Mouse (Mus musculus): ENCODE results near the gene Gm5773. TPM values are rescaled to one million over a fixed set of nuclear protein-coding genes. Genes with fewer than 3 reads are reported as not detected.

The Gm5773 gene
- polyA plus RNA-seq (2012; rRNA removed; ENCODE audit: low replicate concordance), result not detected in 2 replicates

GRCm38 (mm10) chr3:93772700-93773099 lies at the start of gene Gm5773:
TSS of gene Gm5773 (plus strand) at chr3:93773000.

GRCm38 (mm10) chr3:93796098-93796497 lies 23.3 kb downstream of the Gm5773 start, which contains the start of gene Tdpoz4:
TSS of gene Tdpoz4 (plus strand) at chr3:93796398.

Other genes with a start within 250 kb of the Gm5773 start
- gene S100a10, start 217.9 kb upstream of the Gm5773 start, polyA plus RNA-seq (2012; rRNA removed; ENCODE audit: low replicate concordance), result 37.3 and 76.6 TPM in 2 replicates
- gene Tdpoz2, start 120.3 kb upstream of the Gm5773 start, polyA plus RNA-seq (2012; rRNA removed; ENCODE audit: low replicate concordance), result not detected in 2 replicates
- gene Tdpoz1, start 96.7 kb upstream of the Gm5773 start, polyA plus RNA-seq (2012; rRNA removed; ENCODE audit: low replicate concordance), result not detected in 2 replicates
- not detected in 2 replicates for gene Gm37596, start 79.9 kb upstream of the Gm5773 start, polyA plus RNA-seq (2012; rRNA removed; ENCODE audit: low replicate concordance)
- gene Tdpoz4, start 23.4 kb downstream of the Gm5773 start, polyA plus RNA-seq (2012; rRNA removed; ENCODE audit: low replicate concordance), result not detected in 2 replicates
- gene Tdpoz3, start 53.0 kb downstream of the Gm5773 start, polyA plus RNA-seq (2012; rRNA removed; ENCODE audit: low replicate concordance), result not detected in 2 replicates
- 0.14 and 0.32 TPM in 2 replicates for gene Gm9117, start 170.5 kb downstream of the Gm5773 start, polyA plus RNA-seq (2012; rRNA removed; ENCODE audit: low replicate concordance)
- gene Tdpoz5, start 188.3 kb downstream of the Gm5773 start, polyA plus RNA-seq (2012; rRNA removed; ENCODE audit: low replicate concordance), result not detected in 2 replicates